Mouse (Mus musculus) erythroblast, embryonic 14.5 days (primary cell): Measurements from ENCODE around the gene Derl3.

Source experiments
- GATA1 ChIP-seq: IDR thresholded peaks from 2 replicates; pipeline ENCODE4 v1.6.1; 2012; ENCODE audit warnings: low read length, inconsistent platforms, mixed read lengths
- TAL1 ChIP-seq: IDR thresholded peaks from 3 replicates; pipeline ENCODE4 v1.6.1; 2012; ENCODE audit warnings: low read length, inconsistent platforms, mixed read lengths

DNA sequence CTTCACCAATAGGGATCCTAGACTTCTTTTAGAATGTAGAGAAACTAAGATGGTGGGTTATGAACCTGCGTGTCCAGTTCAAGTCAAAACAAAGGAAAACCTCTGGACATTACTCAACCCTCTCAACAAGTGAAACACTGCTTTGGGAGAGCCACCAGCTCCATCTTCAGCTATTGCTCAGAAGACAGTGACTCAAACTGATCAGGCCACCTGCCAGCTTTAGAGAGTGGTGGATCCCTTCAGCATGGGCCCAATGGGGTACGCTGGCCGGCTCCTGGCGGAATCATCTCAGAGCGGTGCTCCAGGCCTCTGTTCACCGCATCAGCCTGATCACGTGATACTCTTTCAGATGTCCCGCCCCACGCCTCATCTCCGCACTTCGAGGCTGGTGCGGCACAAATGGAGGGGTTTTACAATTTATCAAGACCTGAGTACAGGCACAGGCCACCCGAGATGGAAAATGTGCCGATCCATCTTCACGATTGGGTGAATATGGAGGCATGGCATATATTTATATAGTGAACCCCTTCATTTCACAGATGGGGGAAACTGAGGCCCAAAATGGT, 37.7 kb upstream of the Derl3 start:
- TF ChIP-seq GATA1 (no peak), TAL1 (no peak)
